Mouse (Mus musculus): ENCODE measurements around the gene Hist1h4d. TPM values are rescaled to one million over a fixed set of nuclear protein-coding genes. Genes with fewer than 3 reads are reported as not detected.
"Not testable (repeated sequence)": the region's sequence is repeated elsewhere in the genome, so short reads cannot be mapped to it uniquely, and the experiment has no call there.

Gene Hist1h4d
- polyA plus RNA-seq, 1 experiment from 2014 or later: 49.1 TPM

- Histone ChIP-seq H3K27ac (ENCODE audit: low read length) (peak overlapping the region; percentile 66), H3K27me3 (ENCODE audit: control insufficient read depth, insufficient read depth, low read length) (no peaks in the 10 kb centered on the region), H3K9ac (ENCODE audit: low read length) (peak overlapping the region; percentile 72), H3K4me2 (ENCODE audit: low read depth, low read length) (peak overlapping the region; percentile 62), H3K4me3 (ENCODE audit: low read length) (peak overlapping the region; percentile 52), H3K36me3 (ENCODE audit: control insufficient read depth, insufficient read depth) (no peaks in the 10 kb centered on the region), H3K4me1 (ENCODE audit: control insufficient read depth, insufficient read depth, low read length) (peaks cover 26% of the 10 kb centered on the region), H3K9me3 (replicated peaks; ENCODE audit: control insufficient read depth, low read length) (no peaks in the 10 kb centered on the region)
- no peak for ATAC-seq (replicated peaks; ENCODE audit: extremely low read depth, insufficient read depth, low FRiP score)
- 23% methylated on average over 7 of the region's 7 CpGs for WGBS
These were observed 5.0 kb upstream of the Hist1h4d start for GRCm38 (mm10) chr13:23576351-23576881.

- Histone ChIP-seq H3K4me2 (ENCODE audit: low read depth, low read length) (peak overlapping the region; percentile 62), H3K4me3 (ENCODE audit: low read length) (peak overlapping the region; percentile 52), H3K36me3 (ENCODE audit: control insufficient read depth, insufficient read depth) (no peaks in the 10 kb centered on the region), H3K9me3 (replicated peaks; ENCODE audit: control insufficient read depth, low read length) (no peaks in the 10 kb centered on the region), H3K9ac (ENCODE audit: low read length) (peak overlapping the region; percentile 72; the same call in 1 of the 2 replicates), H3K27me3 (ENCODE audit: control insufficient read depth, insufficient read depth, low read length) (no peaks in the 10 kb centered on the region), H3K27ac (ENCODE audit: low read length) (peak overlapping the region; percentile 66), H3K4me1 (ENCODE audit: control insufficient read depth, insufficient read depth, low read length) (peaks cover 27% of the 10 kb centered on the region)
- ATAC-seq (replicated peaks; ENCODE audit: extremely low read depth, insufficient read depth, low FRiP score): no peak
- WGBS: 56% methylated on average over 6 of the region's 6 CpGs
These were observed 4.3 kb upstream of the Hist1h4d start for GRCm38 (mm10) chr13:23576906-23577639.

GRCm38 (mm10) chr13:23577835-23578234 lies 3.6 kb upstream of the Hist1h4d start:
- H3K27me3 ChIP-seq (ENCODE audit: control insufficient read depth, insufficient read depth, low read length): no peaks in the 10 kb centered on the region
- H3K9ac ChIP-seq (ENCODE audit: low read length): no peak overlapping the region
- no peak overlapping the region for H3K27ac ChIP-seq (ENCODE audit: low read length)
- no peak for ATAC-seq (replicated peaks; ENCODE audit: extremely low read depth, insufficient read depth, low FRiP score)
- H3K36me3 ChIP-seq (ENCODE audit: control insufficient read depth, insufficient read depth): no peaks in the 10 kb centered on the region
- peaks cover 24% of the 10 kb centered on the region for H3K4me1 ChIP-seq (ENCODE audit: control insufficient read depth, insufficient read depth, low read length)
- 95% methylated on average over 1 of the region's 1 CpGs for WGBS
- no peak overlapping the region for H3K4me2 ChIP-seq (ENCODE audit: low read depth, low read length)
- no peak overlapping the region for H3K4me3 ChIP-seq (ENCODE audit: low read length)
- H3K9me3 ChIP-seq (replicated peaks; ENCODE audit: control insufficient read depth, low read length): no peaks in the 10 kb centered on the region

- Histone ChIP-seq H3K9me3 (replicated peaks; ENCODE audit: control insufficient read depth, low read length) (no peaks in the 10 kb centered on the region), H3K36me3 (ENCODE audit: control insufficient read depth, insufficient read depth) (no peaks in the 10 kb centered on the region), H3K9ac (ENCODE audit: low read length) (peak overlapping the region; percentile 75), H3K27me3 (ENCODE audit: control insufficient read depth, insufficient read depth, low read length) (no peaks in the 10 kb centered on the region), H3K4me2 (ENCODE audit: low read depth, low read length) (peak overlapping the region; percentile 88), H3K4me1 (ENCODE audit: control insufficient read depth, insufficient read depth, low read length) (peaks cover 13% of the 10 kb centered on the region), H3K4me3 (ENCODE audit: low read length) (peak overlapping the region; percentile 57), H3K27ac (ENCODE audit: low read length) (peak overlapping the region; percentile 82)
- no peak for ATAC-seq (replicated peaks; ENCODE audit: extremely low read depth, insufficient read depth, low FRiP score)
- WGBS: 19% methylated on average over 6 of the region's 6 CpGs
These were observed 1.0 kb downstream of the Hist1h4d start for GRCm38 (mm10) chr13:23582219-23583056.

GRCm38 (mm10) chr13:23583387-23584068 lies 2.1 kb downstream of the Hist1h4d start:
- H3K4me1 ChIP-seq (ENCODE audit: control insufficient read depth, insufficient read depth, low read length): peaks cover 13% of the 10 kb centered on the region
- no peak overlapping the region for H3K4me3 ChIP-seq (ENCODE audit: low read length)
- no peaks in the 10 kb centered on the region for H3K27me3 ChIP-seq (ENCODE audit: control insufficient read depth, insufficient read depth, low read length)
- no peak for ATAC-seq (replicated peaks; ENCODE audit: extremely low read depth, insufficient read depth, low FRiP score)
- H3K4me2 ChIP-seq (ENCODE audit: low read depth, low read length): no peak overlapping the region
- H3K9ac ChIP-seq (ENCODE audit: low read length): no peak overlapping the region
- no peaks in the 10 kb centered on the region for H3K9me3 ChIP-seq (replicated peaks; ENCODE audit: control insufficient read depth, low read length)
- peak overlapping the region; percentile 0; the same call in 1 of the 2 replicates for H3K27ac ChIP-seq (ENCODE audit: low read length)
- no peaks in the 10 kb centered on the region for H3K36me3 ChIP-seq (ENCODE audit: control insufficient read depth, insufficient read depth)

GRCm38 (mm10) chr13:23584331-23584730 lies 2.9 kb downstream of the Hist1h4d start:
- Histone ChIP-seq H3K4me3 (ENCODE audit: low read length) (peak overlapping the region; percentile 62), H3K4me1 (ENCODE audit: control insufficient read depth, insufficient read depth, low read length) (peaks cover 13% of the 10 kb centered on the region), H3K4me2 (ENCODE audit: low read depth, low read length) (peak overlapping the region; percentile 91), H3K27me3 (ENCODE audit: control insufficient read depth, insufficient read depth, low read length) (no peaks in the 10 kb centered on the region), H3K9ac (ENCODE audit: low read length) (peak overlapping the region; percentile 83), H3K9me3 (replicated peaks; ENCODE audit: control insufficient read depth, low read length) (no peaks in the 10 kb centered on the region), H3K36me3 (ENCODE audit: control insufficient read depth, insufficient read depth) (no peaks in the 10 kb centered on the region), H3K27ac (ENCODE audit: low read length) (peak overlapping the region; percentile 98)
- no peak for ATAC-seq (replicated peaks; ENCODE audit: extremely low read depth, insufficient read depth, low FRiP score)

GRCm38 (mm10) chr13:23585029-23585441 lies 3.6 kb downstream of the Hist1h4d start:
- Histone ChIP-seq H3K9ac (ENCODE audit: low read length) (peak overlapping the region; percentile 83), H3K4me2 (ENCODE audit: low read depth, low read length) (peak overlapping the region; percentile 91), H3K27me3 (ENCODE audit: control insufficient read depth, insufficient read depth, low read length) (no peaks in the 10 kb centered on the region), H3K4me1 (ENCODE audit: control insufficient read depth, insufficient read depth, low read length) (peaks cover 13% of the 10 kb centered on the region), H3K27ac (ENCODE audit: low read length) (peak overlapping the region; percentile 98), H3K4me3 (ENCODE audit: low read length) (peak overlapping the region; percentile 62), H3K36me3 (ENCODE audit: control insufficient read depth, insufficient read depth) (no peaks in the 10 kb centered on the region), H3K9me3 (replicated peaks; ENCODE audit: control insufficient read depth, low read length) (no peaks in the 10 kb centered on the region)
- under 1% methylated on average over 21 of the region's 21 CpGs for WGBS
- no peak for ATAC-seq (replicated peaks; ENCODE audit: extremely low read depth, insufficient read depth, low FRiP score)

GRCm38 (mm10) chr13:23585442-23586098 lies 4.2 kb downstream of the Hist1h4d start:
- H3K4me3 ChIP-seq (ENCODE audit: low read length): peak overlapping the region; percentile 62
- H3K36me3 ChIP-seq (ENCODE audit: control insufficient read depth, insufficient read depth); H3K9me3 ChIP-seq (replicated peaks; ENCODE audit: control insufficient read depth, low read length); H3K27me3 ChIP-seq (ENCODE audit: control insufficient read depth, insufficient read depth, low read length): not testable (repeated sequence)
- ATAC-seq (replicated peaks; ENCODE audit: extremely low read depth, insufficient read depth, low FRiP score): peak; percentile 84
- H3K4me2 ChIP-seq (ENCODE audit: low read depth, low read length): peak overlapping the region; percentile 91
- H3K27ac ChIP-seq (ENCODE audit: low read length): peak overlapping the region; percentile 98
- peaks cover 13% of the 10 kb centered on the region for H3K4me1 ChIP-seq (ENCODE audit: control insufficient read depth, insufficient read depth, low read length)
- 0% methylated on average over 25 of the region's 36 CpGs for WGBS
- peak overlapping the region; percentile 83 for H3K9ac ChIP-seq (ENCODE audit: low read length)
